In genomic region chr9:32958716-32959115, GRCm38 (mm10) we compare ENCODE assay signal across 21 mouse cellular contexts.
DNase-seq lines count a peak whose midpoint lies in the region; ATAC-seq and TF ChIP-seq lines count a peak whose summit lies in the region.
"Had no signal": no experiment of that assay in that cellular context is flagged by ENCODE, and none has a peak within 500 bp of the region (broad histone marks: within the 10 kb centered on the region; RNA-seq: fewer than 3 reads in every experiment).

No protein-coding gene starts in this region.

- ATAC-seq in midbrain, embryonic 14.5 days (ENCODE audit: low FRiP score, low TSS enrichment) = no peak
- no peak for ATAC-seq in midbrain, embryonic 11.5 days (ENCODE audit: low FRiP score)
- ATAC-seq in Patski = no peak
- ATAC-seq: forebrain, embryonic 16.5 days; intestine, embryonic 15.5 days had no signal

- CTCF ChIA-PET in Patski (lab: Charles Lee) = no interaction called here

- TF ChIP-seq CTCF in Patski (IDR thresholded peaks at IDR 0.05) = no peak

- H3K4me1 ChIP-seq in midbrain, embryonic 14.5 days (ENCODE audit: control insufficient read depth, insufficient read depth, low read length) = no peaks in the 10 kb centered on the region
- no peaks in the 10 kb centered on the region for H3K4me1 ChIP-seq in midbrain, embryonic 11.5 days (ENCODE audit: control insufficient read depth, insufficient read depth, low read length)
- H3K4me1 ChIP-seq: forebrain, embryonic 10.5 days; heart, embryonic 12.5 days; hindbrain, embryonic 12.5 days; intestine, embryonic 15.5 days had no signal

- peak; percentile 46 to 50 for DNase-seq in cerebellum, postnatal 10 days
- DNase-seq in cerebellum, postnatal 36 days = no peak
- peak; percentile 62 for DNase-seq in heart, adult 11 months
- DNase-seq in heart, postnatal 36 days = no peak
- DNase-seq in midbrain, embryonic 14.5 days = peak; percentile 30
- no peak for DNase-seq in midbrain, embryonic 11.5 days (ENCODE audit: low spot score, missing footprints)
- DNase-seq in Patski (ENCODE audit: low read depth, low spot score) = peak; percentile 33
- DNase-seq in frontal cortex, adult 2 months (ENCODE audit: extremely low spot score in 1 of 2, low spot score in 1 of 2) = no peak
- DNase-seq: adrenal gland, postnatal 10 days; cerebellum, adult 11-12 months; cerebellum, adult 9-11 months; gastrocnemius, postnatal 14 days; kidney, adult 2 months had no signal

- H3K4me3 ChIP-seq in midbrain, embryonic 14.5 days (replicated peaks; ENCODE audit: low read depth, low read length) = no peak overlapping the region
- H3K4me3 ChIP-seq in midbrain, embryonic 11.5 days (ENCODE audit: low read depth, low read length) = no peak overlapping the region
- H3K4me3 ChIP-seq: embryonic facial prominence, embryonic 13.5 days; erythroblast, embryonic 14.5 days; forebrain, embryonic 10.5 days; heart, embryonic 12.5 days; hindbrain, embryonic 12.5 days; intestine, embryonic 15.5 days had no signal

- no peak overlapping the region for H3K27ac ChIP-seq in midbrain, embryonic 14.5 days (replicated peaks; ENCODE audit: low read depth, low read length)
- H3K27ac ChIP-seq in midbrain, embryonic 11.5 days (ENCODE audit: low read depth, low read length) = no peak overlapping the region
- H3K27ac ChIP-seq: embryonic facial prominence, embryonic 13.5 days; forebrain, embryonic 10.5 days; hindbrain, embryonic 12.5 days; intestine, embryonic 15.5 days had no signal

- no peaks in the 10 kb centered on the region for H3K27me3 ChIP-seq in midbrain, embryonic 14.5 days (ENCODE audit: control insufficient read depth, insufficient read depth, low read length)
- no peaks in the 10 kb centered on the region for H3K27me3 ChIP-seq in midbrain, embryonic 11.5 days (ENCODE audit: control insufficient read depth, insufficient read depth, low read length)
- no peaks in the 10 kb centered on the region for H3K27me3 ChIP-seq in Patski
- H3K27me3 ChIP-seq: CH12.LX; embryonic facial prominence, embryonic 13.5 days; heart, embryonic 12.5 days; hindbrain, embryonic 12.5 days; intestine, embryonic 15.5 days had no signal

- 63% methylated on average over 3 of the region's 3 CpGs for WGBS in midbrain, embryonic 14.5 days
- 83% methylated on average over 3 of the region's 3 CpGs for WGBS in midbrain, embryonic 11.5 days

- in situ Hi-C loops in Patski (cut with MboI; ENCODE audit: low pct_unique_long_range_greater_than_20kb) = no loop called here

- no peaks in the 10 kb centered on the region for H3K9me3 ChIP-seq in midbrain, embryonic 14.5 days (ENCODE audit: control insufficient read depth, low read length)
- no peaks in the 10 kb centered on the region for H3K9me3 ChIP-seq in midbrain, embryonic 11.5 days (ENCODE audit: control insufficient read depth, low read length)
- H3K9me3 ChIP-seq: embryonic facial prominence, embryonic 13.5 days; forebrain, embryonic 10.5 days; hindbrain, embryonic 12.5 days; intestine, embryonic 15.5 days had no signal

- no peak overlapping the region for H3K4me2 ChIP-seq in midbrain, embryonic 14.5 days (ENCODE audit: low read length)
- H3K4me2 ChIP-seq in midbrain, embryonic 11.5 days = no peak overlapping the region
- H3K4me2 ChIP-seq: embryonic facial prominence, embryonic 13.5 days; heart, embryonic 12.5 days; hindbrain, embryonic 12.5 days; intestine, embryonic 15.5 days had no signal

- POLR2A ChIA-PET in Patski (lab: Charles Lee) = no interaction called here

- intact Hi-C loops in heart, postnatal 36 days (cut with DNase I) = no loop called here

- no peaks in the 10 kb centered on the region for H3K36me3 ChIP-seq in midbrain, embryonic 14.5 days (ENCODE audit: control insufficient read depth, insufficient read depth, low read length)
- H3K36me3 ChIP-seq in midbrain, embryonic 11.5 days (ENCODE audit: control insufficient read depth, insufficient read depth, low read length) = no peaks in the 10 kb centered on the region
- H3K36me3 ChIP-seq: embryonic facial prominence, embryonic 13.5 days; forebrain, embryonic 10.5 days; heart, embryonic 12.5 days; hindbrain, embryonic 12.5 days; intestine, embryonic 15.5 days had no signal

- no peak overlapping the region for H3K9ac ChIP-seq in midbrain, embryonic 14.5 days (replicated peaks; ENCODE audit: low read length)
- no peak overlapping the region for H3K9ac ChIP-seq in midbrain, embryonic 11.5 days (ENCODE audit: low read length)
- H3K9ac ChIP-seq: embryonic facial prominence, embryonic 13.5 days; heart, embryonic 12.5 days; hindbrain, embryonic 12.5 days; intestine, embryonic 15.5 days had no signal

Comparison
In these comparisons a context has a peak if more than half of its experiments do, and no peak if none do; other contexts are left out.
1. DNase-seq: peak in cerebellum, postnatal 10 days (2 of 2), heart, adult 11 months (single experiment), midbrain, embryonic 14.5 days (single experiment) and Patski (single experiment); none in cerebellum, postnatal 36 days (0 of 2), heart, postnatal 36 days (0 of 2), midbrain, embryonic 11.5 days (single experiment) and frontal cortex, adult 2 months (0 of 2).